In genomic region chr4:134734038-134734628, GRCm38 (mm10) we compare ENCODE assay signal across 8 mouse cellular contexts. TPM values are rescaled to one million over a fixed set of nuclear protein-coding genes. Genes with fewer than 3 reads are reported as not detected.
DNase-seq lines count a peak whose midpoint lies in the region; ATAC-seq lines count a peak whose summit lies in the region.

No protein-coding gene starts in this region.

- no peak overlapping the region for H3K9ac ChIP-seq in hindbrain, embryonic 13.5 days
- peak overlapping the region; percentile 36 for H3K9ac ChIP-seq in liver, embryonic 12.5 days

- H3K4me2 ChIP-seq in hindbrain, embryonic 13.5 days = no peak overlapping the region
- peak overlapping the region; percentile 61 for H3K4me2 ChIP-seq in liver, embryonic 12.5 days

- 0 out of 2 replicates have a peak, but pooled peaks cover 3% of the 10 kb centered on the region for H3K27me3 ChIP-seq in hindbrain, embryonic 13.5 days
- no peaks in the 10 kb centered on the region; the same call in 1 of the 2 replicates for H3K27me3 ChIP-seq in liver, embryonic 12.5 days (replicated peaks)

- ATAC-seq in CD4-positive, CD25-positive, alpha-beta regulatory T cell, adult 4 months = peak; percentile 50
- ATAC-seq in hindbrain, embryonic 13.5 days (ENCODE audit: low FRiP score) = 0 out of 2 replicates have a peak, but pooled peaks have one; percentile 32
- peak; percentile 73 for ATAC-seq in liver, embryonic 12.5 days

- peak; percentile 68 for DNase-seq in adrenal gland, adult 2 months
- peak; percentile 65 for DNase-seq in forelimb bud, embryonic 11.5 days (ENCODE audit: low read depth, low spot score)
- peak; percentile 78 for DNase-seq in skeletal muscle tissue, adult 2 months (ENCODE audit: low read depth, low spot score)
- no peak for DNase-seq in right cerebral cortex, postnatal 4 days
- DNase-seq in cerebellum, adult 8-10 months = no peak

- no peaks in the 10 kb centered on the region for H3K36me3 ChIP-seq in hindbrain, embryonic 13.5 days
- H3K36me3 ChIP-seq in liver, embryonic 12.5 days = no peaks in the 10 kb centered on the region

- H3K9me3 ChIP-seq in hindbrain, embryonic 13.5 days = no peaks in the 10 kb centered on the region
- no peaks in the 10 kb centered on the region for H3K9me3 ChIP-seq in liver, embryonic 12.5 days (replicated peaks)

- WGBS in hindbrain, embryonic 13.5 days = 8% methylated on average over 13 of the region's 13 CpGs
- 2% methylated on average over 13 of the region's 13 CpGs for WGBS in liver, embryonic 12.5 days (ENCODE audit: insufficient replicate concordance)

- H3K27ac ChIP-seq in hindbrain, embryonic 13.5 days = no peak overlapping the region
- peak overlapping the region; percentile 71 for H3K27ac ChIP-seq in liver, embryonic 12.5 days

- H3K4me3 ChIP-seq in hindbrain, embryonic 13.5 days = no peak overlapping the region
- H3K4me3 ChIP-seq in liver, embryonic 12.5 days = peak overlapping the region; percentile 38

- peaks cover 42% of the 10 kb centered on the region for H3K4me1 ChIP-seq in hindbrain, embryonic 13.5 days (replicated peaks)
- H3K4me1 ChIP-seq in liver, embryonic 12.5 days = peaks cover 57% of the 10 kb centered on the region

RNA-seq across cellular contexts. Expression of gene Man1c1, which starts 30.0 kb away (rescaled TPM):
- polyA plus RNA-seq in CD4-positive, CD25-positive, alpha-beta regulatory T cell, adult 4 months (2017; shearing (Covaris generic)) = 1 to 10 TPM; 1.0 to 1.4 TPM
- total RNA-seq in adrenal gland, adult 2 months (2021) = 10 to 100 TPM; 13.3 to 28.2 TPM
- polyA plus RNA-seq in adrenal gland, adult 2 months (2012; rRNA removed) = 17.0 and 17.4 TPM in 2 replicates
- polyA plus RNA-seq in hindbrain, embryonic 13.5 days (2015; fragmentation: Nextera tagmentation; extraction: Ambion mirVana) = 3.6 and 3.8 TPM in 2 replicates
- 3.2 and 3.5 TPM in 2 replicates for polyA plus RNA-seq in liver, embryonic 12.5 days (2016; fragmentation: Nextera tagmentation; extraction: Ambion mirVana)

RNA-seq across cellular contexts. Expression of gene Ldlrap1, which starts 33.7 kb away (rescaled TPM):
- 10 to 100 TPM; 26.1 to 42.4 TPM for polyA plus RNA-seq in CD4-positive, CD25-positive, alpha-beta regulatory T cell, adult 4 months (2017; shearing (Covaris generic))
- 10 to 100 TPM; 42.1 to 49.3 TPM for total RNA-seq in adrenal gland, adult 2 months (2021)
- 23.0 and 28.1 TPM in 2 replicates for polyA plus RNA-seq in adrenal gland, adult 2 months (2012; rRNA removed)
- 2.9 and 4.1 TPM in 2 replicates for polyA plus RNA-seq in hindbrain, embryonic 13.5 days (2015; fragmentation: Nextera tagmentation; extraction: Ambion mirVana)
- polyA plus RNA-seq in liver, embryonic 12.5 days (2016; fragmentation: Nextera tagmentation; extraction: Ambion mirVana) = 26.4 and 28.2 TPM in 2 replicates

Comparison
In these comparisons a context has a peak if more than half of its experiments do, and no peak if none do; other contexts are left out.
1. DNase-seq: peak in adrenal gland, adult 2 months (single experiment), forelimb bud, embryonic 11.5 days (single experiment) and skeletal muscle tissue, adult 2 months (single experiment); none in right cerebral cortex, postnatal 4 days (single experiment) and cerebellum, adult 8-10 months (single experiment).
2. Peak in every context shown above with its lines, with median percentiles within 50 percentile points of each other: ATAC-seq.